Mouse (Mus musculus): Measurements from ENCODE around the gene Sct. TPM values are rescaled to one million over a fixed set of nuclear protein-coding genes. Genes with fewer than 3 reads are reported as not detected.
A peak's percentile ranks its signal among the peaks of the same experiment; 100 is the strongest.

The Sct gene
- polyA plus RNA-seq, 1 experiment from 2014 or later: 2.8 TPM

GRCm38 (mm10) chr7:141315974-141316373 lies 37.0 kb upstream of the Sct start:
- Histone ChIP-seq H3K4me1 (ENCODE audit: control insufficient read depth, insufficient read depth, low read length) (no peaks in the 10 kb centered on the region), H3K4me2 (ENCODE audit: low read depth, low read length) (no peak overlapping the region), H3K27ac (ENCODE audit: low read length) (no peak overlapping the region), H3K27me3 (ENCODE audit: control insufficient read depth, insufficient read depth, low read length) (no peaks in the 10 kb centered on the region), H3K9me3 (replicated peaks; ENCODE audit: control insufficient read depth, low read length) (no peaks in the 10 kb centered on the region), H3K9ac (ENCODE audit: low read length) (no peak overlapping the region), H3K36me3 (ENCODE audit: control insufficient read depth, insufficient read depth) (peaks cover 66% of the 10 kb centered on the region), H3K4me3 (ENCODE audit: low read length) (no peak overlapping the region)
- ATAC-seq (replicated peaks; ENCODE audit: extremely low read depth, insufficient read depth, low FRiP score): no peak
- 77% methylated on average over 5 of the region's 5 CpGs for WGBS

- no peaks in the 10 kb centered on the region for H3K9me3 ChIP-seq (replicated peaks; ENCODE audit: control insufficient read depth, low read length)
- WGBS: 81% methylated on average over 8 of the region's 8 CpGs
- no peaks in the 10 kb centered on the region for H3K4me1 ChIP-seq (ENCODE audit: control insufficient read depth, insufficient read depth, low read length)
- ATAC-seq (replicated peaks; ENCODE audit: extremely low read depth, insufficient read depth, low FRiP score): no peak
- no peak overlapping the region for H3K4me2 ChIP-seq (ENCODE audit: low read depth, low read length)
- H3K4me3 ChIP-seq (ENCODE audit: low read length): no peak overlapping the region
- peaks cover 63% of the 10 kb centered on the region for H3K36me3 ChIP-seq (ENCODE audit: control insufficient read depth, insufficient read depth)
- H3K27ac ChIP-seq (ENCODE audit: low read length): no peak overlapping the region
- H3K9ac ChIP-seq (ENCODE audit: low read length): no peak overlapping the region
- H3K27me3 ChIP-seq (ENCODE audit: control insufficient read depth, insufficient read depth, low read length): no peaks in the 10 kb centered on the region
These were observed 36.1 kb upstream of the Sct start for GRCm38 (mm10) chr7:141315076-141315475.

- H3K36me3 ChIP-seq (ENCODE audit: control insufficient read depth, insufficient read depth): peaks cover 61% of the 10 kb centered on the region
- ATAC-seq (replicated peaks; ENCODE audit: extremely low read depth, insufficient read depth, low FRiP score): no peak
- no peaks in the 10 kb centered on the region for H3K9me3 ChIP-seq (replicated peaks; ENCODE audit: control insufficient read depth, low read length)
- no peaks in the 10 kb centered on the region for H3K27me3 ChIP-seq (ENCODE audit: control insufficient read depth, insufficient read depth, low read length)
- H3K4me3 ChIP-seq (ENCODE audit: low read length): no peak overlapping the region
- 85% methylated on average over 2 of the region's 2 CpGs for WGBS
- no peak overlapping the region for H3K27ac ChIP-seq (ENCODE audit: low read length)
- no peak overlapping the region for H3K4me2 ChIP-seq (ENCODE audit: low read depth, low read length)
- no peak overlapping the region for H3K9ac ChIP-seq (ENCODE audit: low read length)
- no peaks in the 10 kb centered on the region for H3K4me1 ChIP-seq (ENCODE audit: control insufficient read depth, insufficient read depth, low read length)
These were observed 35.5 kb upstream of the Sct start for GRCm38 (mm10) chr7:141314416-141314815.

- no peaks in the 10 kb centered on the region for H3K9me3 ChIP-seq (replicated peaks; ENCODE audit: control insufficient read depth, low read length)
- peaks cover 54% of the 10 kb centered on the region for H3K36me3 ChIP-seq (ENCODE audit: control insufficient read depth, insufficient read depth)
- no peak overlapping the region for H3K4me2 ChIP-seq (ENCODE audit: low read depth, low read length)
- no peaks in the 10 kb centered on the region for H3K27me3 ChIP-seq (ENCODE audit: control insufficient read depth, insufficient read depth, low read length)
- no peak overlapping the region for H3K27ac ChIP-seq (ENCODE audit: low read length)
- no peaks in the 10 kb centered on the region for H3K4me1 ChIP-seq (ENCODE audit: control insufficient read depth, insufficient read depth, low read length)
- 88% methylated on average over 4 of the region's 4 CpGs for WGBS
- H3K4me3 ChIP-seq (ENCODE audit: low read length): no peak overlapping the region
- no peak overlapping the region for H3K9ac ChIP-seq (ENCODE audit: low read length)
- no peak for ATAC-seq (replicated peaks; ENCODE audit: extremely low read depth, insufficient read depth, low FRiP score)
These were observed 25.6 kb upstream of the Sct start for GRCm38 (mm10) chr7:141304537-141304936.

GRCm38 (mm10) chr7:141302702-141303268 lies 23.9 kb upstream of the Sct start:
- H3K36me3 ChIP-seq (ENCODE audit: control insufficient read depth, insufficient read depth): peaks cover 47% of the 10 kb centered on the region
- 0 out of 2 replicates have a peak, but pooled peaks have one; percentile 6 for ATAC-seq (replicated peaks; ENCODE audit: extremely low read depth, insufficient read depth, low FRiP score)
- no peaks in the 10 kb centered on the region for H3K4me1 ChIP-seq (ENCODE audit: control insufficient read depth, insufficient read depth, low read length)
- H3K9ac ChIP-seq (ENCODE audit: low read length): no peak overlapping the region
- H3K27me3 ChIP-seq (ENCODE audit: control insufficient read depth, insufficient read depth, low read length): no peaks in the 10 kb centered on the region
- no peak overlapping the region for H3K27ac ChIP-seq (ENCODE audit: low read length)
- 75% methylated on average over 1 of the region's 1 CpGs for WGBS
- H3K9me3 ChIP-seq (replicated peaks; ENCODE audit: control insufficient read depth, low read length): no peaks in the 10 kb centered on the region
- H3K4me2 ChIP-seq (ENCODE audit: low read depth, low read length): no peak overlapping the region
- H3K4me3 ChIP-seq (ENCODE audit: low read length): no peak overlapping the region

GRCm38 (mm10) chr7:141301386-141301785 lies 22.5 kb upstream of the Sct start:
- WGBS: 96% methylated on average over 9 of the region's 9 CpGs
- no peaks in the 10 kb centered on the region for H3K27me3 ChIP-seq (ENCODE audit: control insufficient read depth, insufficient read depth, low read length)
- no peak overlapping the region for H3K9ac ChIP-seq (ENCODE audit: low read length)
- H3K4me3 ChIP-seq (ENCODE audit: low read length): no peak overlapping the region
- no peak for ATAC-seq (replicated peaks; ENCODE audit: extremely low read depth, insufficient read depth, low FRiP score)
- no peak overlapping the region for H3K27ac ChIP-seq (ENCODE audit: low read length)
- H3K36me3 ChIP-seq (ENCODE audit: control insufficient read depth, insufficient read depth): peaks cover 41% of the 10 kb centered on the region
- no peak overlapping the region for H3K4me2 ChIP-seq (ENCODE audit: low read depth, low read length)
- no peaks in the 10 kb centered on the region for H3K9me3 ChIP-seq (replicated peaks; ENCODE audit: control insufficient read depth, low read length)
- H3K4me1 ChIP-seq (ENCODE audit: control insufficient read depth, insufficient read depth, low read length): no peaks in the 10 kb centered on the region

- H3K9ac ChIP-seq (ENCODE audit: low read length): no peak overlapping the region
- no peak overlapping the region for H3K4me3 ChIP-seq (ENCODE audit: low read length)
- no peaks in the 10 kb centered on the region for H3K9me3 ChIP-seq (replicated peaks; ENCODE audit: control insufficient read depth, low read length)
- no peak overlapping the region for H3K4me2 ChIP-seq (ENCODE audit: low read depth, low read length)
- WGBS: 91% methylated on average over 8 of the region's 8 CpGs
- peaks cover 29% of the 10 kb centered on the region for H3K36me3 ChIP-seq (ENCODE audit: control insufficient read depth, insufficient read depth)
- H3K4me1 ChIP-seq (ENCODE audit: control insufficient read depth, insufficient read depth, low read length): 0 out of 2 replicates have a peak, but pooled peaks cover 1% of the 10 kb centered on the region
- H3K27me3 ChIP-seq (ENCODE audit: control insufficient read depth, insufficient read depth, low read length): peaks cover 15% of the 10 kb centered on the region
- no peak for ATAC-seq (replicated peaks; ENCODE audit: extremely low read depth, insufficient read depth, low FRiP score)
- H3K27ac ChIP-seq (ENCODE audit: low read length): no peak overlapping the region
These were observed 20.2 kb upstream of the Sct start for GRCm38 (mm10) chr7:141299175-141299574.

- H3K4me2 ChIP-seq (ENCODE audit: low read depth, low read length): no peak overlapping the region
- peaks cover 24% of the 10 kb centered on the region for H3K27me3 ChIP-seq (ENCODE audit: control insufficient read depth, insufficient read depth, low read length)
- H3K36me3 ChIP-seq (ENCODE audit: control insufficient read depth, insufficient read depth): peaks cover 23% of the 10 kb centered on the region
- ATAC-seq (replicated peaks; ENCODE audit: extremely low read depth, insufficient read depth, low FRiP score): no peak
- WGBS: 70% methylated on average over 3 of the region's 3 CpGs
- H3K9me3 ChIP-seq (replicated peaks; ENCODE audit: control insufficient read depth, low read length): no peaks in the 10 kb centered on the region
- no peak overlapping the region for H3K4me3 ChIP-seq (ENCODE audit: low read length)
- no peak overlapping the region for H3K9ac ChIP-seq (ENCODE audit: low read length)
- no peak overlapping the region for H3K27ac ChIP-seq (ENCODE audit: low read length)
- peaks cover 12% of the 10 kb centered on the region for H3K4me1 ChIP-seq (ENCODE audit: control insufficient read depth, insufficient read depth, low read length)
These were observed 19.2 kb upstream of the Sct start for GRCm38 (mm10) chr7:141297926-141298650.

GRCm38 (mm10) chr7:141294479-141294878 lies 15.5 kb upstream of the Sct start:
- H3K9ac ChIP-seq (ENCODE audit: low read length): no peak overlapping the region
- no peak for ATAC-seq (replicated peaks; ENCODE audit: extremely low read depth, insufficient read depth, low FRiP score)
- peaks cover 18% of the 10 kb centered on the region for H3K4me1 ChIP-seq (ENCODE audit: control insufficient read depth, insufficient read depth, low read length)
- H3K9me3 ChIP-seq (replicated peaks; ENCODE audit: control insufficient read depth, low read length): no peaks in the 10 kb centered on the region
- H3K4me3 ChIP-seq (ENCODE audit: low read length): peak overlapping the region; percentile 41
- H3K36me3 ChIP-seq (ENCODE audit: control insufficient read depth, insufficient read depth): peaks cover 9% of the 10 kb centered on the region
- peaks cover 47% of the 10 kb centered on the region for H3K27me3 ChIP-seq (ENCODE audit: control insufficient read depth, insufficient read depth, low read length)
- H3K27ac ChIP-seq (ENCODE audit: low read length): no peak overlapping the region
- peak overlapping the region; percentile 62 for H3K4me2 ChIP-seq (ENCODE audit: low read depth, low read length)
- 5% methylated on average over 22 of the region's 22 CpGs for WGBS
